Mouse (Mus musculus): ENCODE data around the gene Adcy1.

GRCm38 (mm10) chr11:7156427-7156826 is 93.1 kb downstream of the Adcy1 start:
- TF ChIP-seq CTCF (IDR thresholded peaks at IDR 0.05; ENCODE audit: low read depth) (no peak), EP300 (IDR thresholded peaks at IDR 0.05; ENCODE audit: low read depth) (peak; percentile 84)
